Mouse (Mus musculus) intestine, embryonic 16.5 days (tissue): ENCODE data around the gene Hnrnpdl. TPM values are rescaled to one million over a fixed set of nuclear protein-coding genes. Genes with fewer than 3 reads are reported as not detected.
A peak's percentile ranks its signal among the peaks of the same experiment; 100 is the strongest.

Experiments used
- ATAC-seq: fragments of 200-750 bp; cut with Nextera tagmentation; 2 replicates; pipeline ENCODE4 v1.8.0; 2017; ENCODE audit warnings: moderate TSS enrichment, moderate library complexity
- H3K27ac ChIP-seq: fragments of 300-500 bp; sonication (generic); 2 replicates; pipeline ENCODE4 v1.5.1; 2014; ENCODE audit warnings: mild to moderate bottlenecking, low read length
- H3K27me3 ChIP-seq: fragments of 300-500 bp; sonication (generic); replicated peaks from 2 replicates; pipeline ENCODE4 v1.6.1; 2014; ENCODE audit warnings: low read length, control low read depth, mixed read lengths; ENCODE audit not compliant: control insufficient read depth, insufficient read depth
- H3K36me3 ChIP-seq: fragments of 300-500 bp; sonication (generic); 2 replicates; pipeline ENCODE4 v1.6.1; 2014; ENCODE audit warnings: low read length, control low read depth; ENCODE audit not compliant: control insufficient read depth, insufficient read depth
- H3K4me1 ChIP-seq: fragments of 300-500 bp; sonication (generic); 2 replicates; pipeline ENCODE4 v1.6.1; 2014; ENCODE audit warnings: low read length, control low read depth, mixed read lengths; ENCODE audit not compliant: control insufficient read depth, insufficient read depth
- H3K4me2 ChIP-seq: fragments of 300-500 bp; sonication (generic); 2 replicates; pipeline ENCODE4 v1.6.1; 2014; ENCODE audit warnings: low read depth, low read length, control low read depth
- H3K4me3 ChIP-seq: fragments of 300-500 bp; sonication (generic); 2 replicates; pipeline ENCODE4 v1.5.1; 2014; ENCODE audit warnings: mild to moderate bottlenecking, low read length
- H3K9ac ChIP-seq: fragments of 300-500 bp; sonication (generic); 2 replicates; pipeline ENCODE4 v1.6.1; 2014; ENCODE audit warnings: low read depth, low read length
- H3K9me3 ChIP-seq: fragments of 300-500 bp; sonication (generic); 2 replicates; pipeline ENCODE4 v1.6.1; 2016; ENCODE audit warnings: low read length, control low read depth; ENCODE audit not compliant: control insufficient read depth
- WGBS: fragments of 180-500 bp; shearing (Covaris S2); extraction: QIAGEN DNeasy Blood & Tissue Kit; methylation state at CpG from one replicate; pipeline ENCODE4 v1.1.7; 2014; 5-methylcytosine and 5-hydroxymethylcytosine counted together
- polyA plus RNA-seq: library from polyadenylated mRNA; unstranded; fragments of >200 nt; fragmentation: Nextera tagmentation; extraction: Ambion mirVana; gene quantifications from 2 replicates; pipeline ENCODE4 v1.2.1, GENCODE M21; 2015

Gene Hnrnpdl
- polyA plus RNA-seq, 1 experiment from 2014 or later, result 102 TPM

DNA sequence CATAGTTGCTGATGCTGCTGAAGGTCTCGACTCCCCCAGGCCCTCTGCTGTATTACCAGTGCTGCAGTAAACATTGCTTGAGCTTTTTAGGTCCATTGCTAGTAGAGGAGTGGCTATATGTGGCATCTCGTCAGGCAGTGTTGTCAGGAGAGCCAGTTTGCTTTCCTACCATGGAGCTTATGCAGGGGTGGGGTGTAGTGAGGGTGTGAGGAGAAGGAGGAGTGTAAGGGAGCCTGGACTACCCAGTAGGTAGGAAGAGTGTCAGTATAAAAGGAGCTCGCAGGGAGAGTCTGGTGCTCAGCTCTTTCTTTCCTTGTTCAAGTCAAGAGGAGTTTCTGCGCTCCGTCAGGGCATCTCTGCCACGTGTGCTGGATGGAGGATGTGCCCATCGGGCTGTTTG, 13.3 kb upstream of the Hnrnpdl start:
- Histone ChIP-seq H3K4me2 (no peak overlapping the region), H3K4me3 (no peak overlapping the region), H3K9me3 (no peaks in the 10 kb centered on the region), H3K4me1 (peaks cover 17% of the 10 kb centered on the region), H3K9ac (no peak overlapping the region), H3K27me3 (no peaks in the 10 kb centered on the region), H3K36me3 (no peaks in the 10 kb centered on the region), H3K27ac (no peak overlapping the region)
- 86% methylated on average over 7 of the region's 7 CpGs for WGBS
- ATAC-seq, result no peak

DNA sequence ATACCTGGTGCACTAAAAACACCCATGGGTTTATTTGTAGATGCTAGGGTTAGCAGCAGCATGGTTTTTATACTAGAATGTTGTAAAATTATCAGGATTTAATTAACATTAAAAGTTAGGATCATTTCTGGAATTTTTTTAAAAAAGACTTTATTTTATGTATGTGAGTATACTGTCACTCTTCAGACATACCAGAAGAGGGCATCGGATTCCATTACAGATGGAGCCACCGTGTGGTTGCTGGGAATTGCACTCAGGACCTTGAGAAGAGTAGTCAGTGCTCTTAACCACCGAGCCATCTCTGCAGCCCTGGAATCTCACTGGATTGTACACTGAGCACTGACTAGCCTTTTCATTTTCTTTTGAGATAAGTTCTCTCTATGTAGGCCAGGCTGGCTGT, 10.4 kb upstream of the Hnrnpdl start:
- Histone ChIP-seq H3K9ac (no peak overlapping the region), H3K4me1 (peaks cover 17% of the 10 kb centered on the region), H3K36me3 (no peaks in the 10 kb centered on the region), H3K4me2 (no peak overlapping the region), H3K9me3 (no peaks in the 10 kb centered on the region), H3K4me3 (no peak overlapping the region), H3K27ac (no peak overlapping the region), H3K27me3 (no peaks in the 10 kb centered on the region)
- 93% methylated on average over 3 of the region's 3 CpGs for WGBS
- ATAC-seq, result no peak

DNA sequence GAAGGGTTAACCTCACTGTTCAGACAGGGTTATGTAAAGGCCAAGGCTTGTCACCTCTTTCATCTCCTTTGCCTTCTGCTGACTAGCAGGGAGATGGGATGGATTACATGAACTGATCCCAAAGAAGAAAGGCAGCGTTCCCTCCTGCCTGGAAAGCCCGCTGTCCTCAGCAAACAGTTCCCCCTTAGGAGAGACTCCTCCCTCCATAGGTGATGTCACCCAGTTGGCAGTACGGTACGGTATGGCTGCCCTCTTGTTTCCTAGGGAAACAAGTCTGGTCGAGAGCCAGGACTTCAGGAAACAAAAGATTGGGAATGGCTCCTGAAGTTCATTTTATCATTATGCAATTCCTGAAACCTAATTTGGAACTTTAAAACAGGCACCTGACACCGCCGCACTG, 8.4 kb upstream of the Hnrnpdl start:
- Histone ChIP-seq H3K27ac (no peak overlapping the region), H3K36me3 (no peaks in the 10 kb centered on the region), H3K4me2 (no peak overlapping the region), H3K27me3 (no peaks in the 10 kb centered on the region), H3K4me3 (no peak overlapping the region), H3K9ac (no peak overlapping the region), H3K4me1 (peaks cover 29% of the 10 kb centered on the region), H3K9me3 (no peaks in the 10 kb centered on the region)
- no peak for ATAC-seq
- WGBS, result 46% methylated on average over 7 of the region's 7 CpGs

DNA sequence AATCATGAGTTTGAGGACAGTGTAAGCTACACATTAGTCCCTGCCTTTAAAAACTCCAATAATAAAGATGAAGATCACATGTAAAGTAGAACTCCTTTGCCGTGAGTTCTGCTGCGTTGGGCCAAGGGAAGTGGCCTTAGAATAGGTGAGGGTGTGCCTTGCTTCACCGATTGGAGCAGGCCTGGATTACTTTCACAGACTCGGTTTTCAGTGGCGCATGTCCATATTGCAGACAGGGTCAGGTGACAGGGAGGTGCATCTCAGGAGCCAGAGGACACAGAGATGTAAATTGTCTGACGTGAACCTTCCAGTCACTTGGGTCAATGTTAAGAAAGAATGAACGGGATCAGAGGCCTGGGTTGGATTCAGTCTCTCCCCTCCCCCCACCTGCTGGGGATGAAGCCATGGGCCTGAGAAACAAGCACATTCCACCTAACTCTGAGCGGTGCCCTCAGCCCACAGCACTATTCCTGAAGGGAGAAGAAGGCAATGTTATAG, 7.7 kb upstream of the Hnrnpdl start:
- H3K4me3 ChIP-seq, result no peak overlapping the region
- H3K9me3 ChIP-seq, result no peaks in the 10 kb centered on the region
- no peaks in the 10 kb centered on the region for H3K36me3 ChIP-seq
- 60% methylated on average over 8 of the region's 8 CpGs for WGBS
- H3K4me2 ChIP-seq, result no peak overlapping the region
- H3K27ac ChIP-seq, result no peak overlapping the region
- H3K4me1 ChIP-seq, result peaks cover 29% of the 10 kb centered on the region
- no peaks in the 10 kb centered on the region for H3K27me3 ChIP-seq
- ATAC-seq, result no peak
- H3K9ac ChIP-seq, result no peak overlapping the region

DNA sequence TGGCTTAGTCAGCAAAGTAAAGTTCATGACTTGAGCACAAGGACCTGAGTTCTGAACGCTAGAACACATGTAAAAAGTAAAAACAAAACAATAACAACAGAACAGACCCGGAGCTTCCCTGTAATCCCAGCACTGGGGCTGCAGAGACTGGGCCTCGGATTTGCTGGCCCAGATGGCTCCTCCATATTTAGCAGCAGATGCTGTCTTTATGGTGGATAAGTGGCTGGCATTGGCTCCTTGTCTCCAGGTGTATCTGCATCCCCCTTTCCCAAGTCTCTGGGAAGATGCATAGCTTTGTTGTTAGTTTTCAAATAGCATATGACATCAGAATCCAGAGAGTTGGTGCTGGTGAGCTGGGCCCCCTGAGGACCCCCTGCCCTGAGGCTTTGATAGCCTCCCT, 6.6 kb upstream of the Hnrnpdl start:
- no peaks in the 10 kb centered on the region for H3K27me3 ChIP-seq
- H3K4me3 ChIP-seq, result no peak overlapping the region
- no peak for ATAC-seq

DNA sequence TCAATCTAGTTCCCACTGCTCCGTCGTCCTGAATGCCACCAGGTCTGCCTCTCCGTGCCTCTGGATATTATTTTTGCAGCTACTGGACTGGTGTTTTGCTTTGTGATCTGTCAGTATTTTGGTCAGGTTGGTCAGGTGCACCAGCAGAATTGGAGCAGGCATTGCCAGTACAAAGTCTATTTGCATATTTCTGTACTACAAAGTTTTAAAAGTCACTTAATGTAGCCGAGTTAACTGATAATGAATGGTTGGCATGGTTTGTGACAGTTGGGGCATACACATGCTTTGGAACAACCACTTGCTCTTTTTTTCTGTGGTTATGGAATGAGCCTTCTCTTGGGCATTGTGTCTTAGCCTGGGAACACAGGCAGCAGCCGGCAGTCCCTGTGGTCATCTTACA, 5.2 kb upstream of the Hnrnpdl start:
- H3K36me3 ChIP-seq, result no peaks in the 10 kb centered on the region
- no peaks in the 10 kb centered on the region for H3K27me3 ChIP-seq
- no peak overlapping the region for H3K4me3 ChIP-seq
- H3K4me2 ChIP-seq, result no peak overlapping the region
- WGBS, result 73% methylated on average over 5 of the region's 5 CpGs
- H3K9ac ChIP-seq, result no peak overlapping the region
- H3K27ac ChIP-seq, result no peak overlapping the region
- H3K4me1 ChIP-seq, result peaks cover 35% of the 10 kb centered on the region
- no peak for ATAC-seq
- no peaks in the 10 kb centered on the region for H3K9me3 ChIP-seq

More for the DNA sequence above, 6.6 kb upstream of the Hnrnpdl start:
- no peak overlapping the region for H3K27ac ChIP-seq
- H3K4me2 ChIP-seq, result no peak overlapping the region
- H3K36me3 ChIP-seq, result no peaks in the 10 kb centered on the region
- 79% methylated on average over 3 of the region's 3 CpGs for WGBS
- no peaks in the 10 kb centered on the region for H3K9me3 ChIP-seq
- H3K4me1 ChIP-seq, result peaks cover 35% of the 10 kb centered on the region
- no peak overlapping the region for H3K9ac ChIP-seq

DNA sequence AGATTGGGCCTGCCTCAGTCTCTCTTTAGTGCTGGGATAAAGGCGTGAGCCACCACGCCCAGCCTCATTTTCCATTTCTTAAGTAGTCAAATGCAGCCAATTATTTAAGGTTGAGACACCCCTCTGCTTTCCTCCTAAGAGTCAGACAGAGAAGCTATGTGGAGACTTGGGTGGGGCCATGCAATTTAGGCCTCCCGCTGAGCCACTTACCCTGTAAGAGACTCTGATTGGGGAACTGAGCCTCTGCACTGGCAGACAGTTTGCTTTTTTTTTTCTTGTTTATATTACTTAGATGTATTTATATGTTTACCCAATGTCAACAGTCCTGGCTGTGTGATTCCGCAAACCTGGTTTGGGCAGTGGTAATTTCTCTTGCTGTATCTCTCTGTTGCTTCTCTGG, 4.6 kb upstream of the Hnrnpdl start:
- peak overlapping the region; percentile 49; the same call in 1 of the 2 replicates for H3K27ac ChIP-seq
- no peak for ATAC-seq
- H3K4me2 ChIP-seq, result no peak overlapping the region
- no peak overlapping the region for H3K4me3 ChIP-seq
- peaks cover 32% of the 10 kb centered on the region for H3K4me1 ChIP-seq
- no peak overlapping the region for H3K9ac ChIP-seq
- H3K9me3 ChIP-seq, result no peaks in the 10 kb centered on the region
- H3K27me3 ChIP-seq, result no peaks in the 10 kb centered on the region
- 69% methylated on average over 4 of the region's 4 CpGs for WGBS
- no peaks in the 10 kb centered on the region for H3K36me3 ChIP-seq

DNA sequence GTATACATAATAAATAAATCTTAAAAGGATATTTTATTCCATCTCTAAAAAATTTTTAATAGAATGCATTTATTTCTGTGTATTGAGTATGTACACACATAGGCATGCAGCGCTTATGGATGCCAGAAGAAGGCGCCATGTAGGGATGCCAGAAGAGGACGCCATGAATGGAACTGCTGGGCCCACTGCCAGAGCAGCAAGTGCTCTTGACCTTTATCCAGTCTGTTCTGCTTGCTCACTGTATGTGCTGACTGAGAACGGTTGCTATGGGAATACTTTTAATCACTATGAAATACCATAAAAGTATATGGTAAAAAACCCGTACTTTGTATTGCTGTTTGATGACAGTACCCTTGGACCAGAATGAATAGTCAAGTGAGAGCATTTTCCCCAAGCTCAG, 3.9 kb upstream of the Hnrnpdl start:
- Histone ChIP-seq H3K9me3 (no peaks in the 10 kb centered on the region), H3K4me3 (no peak overlapping the region), H3K4me2 (no peak overlapping the region), H3K4me1 (peaks cover 28% of the 10 kb centered on the region), H3K27me3 (no peaks in the 10 kb centered on the region), H3K27ac (peak overlapping the region; percentile 49; the same call in 1 of the 2 replicates), H3K9ac (no peak overlapping the region), H3K36me3 (no peaks in the 10 kb centered on the region)
- WGBS, result 62% methylated on average over 5 of the region's 5 CpGs
- ATAC-seq, result peak; percentile 8; the same call in 1 of the 2 replicates

DNA sequence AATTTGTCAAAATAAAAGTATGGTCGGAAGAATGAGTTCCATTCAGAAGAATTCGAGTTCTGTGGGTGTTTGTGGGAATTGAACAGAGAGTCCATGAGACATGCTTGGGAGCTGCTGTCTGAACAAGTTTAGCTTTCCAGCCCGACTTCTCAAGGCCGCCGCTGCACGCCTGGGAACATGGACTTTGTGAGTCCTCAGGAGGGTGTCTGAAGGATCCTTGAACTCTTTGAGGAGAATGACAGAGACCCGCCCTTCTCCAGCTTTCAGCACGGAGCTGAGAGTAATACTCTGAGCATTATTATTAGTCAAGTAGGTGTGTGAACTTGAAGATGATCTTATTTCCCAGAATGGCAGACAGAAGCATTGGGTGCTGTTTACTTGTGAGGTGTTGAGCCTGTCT, 3.0 kb upstream of the Hnrnpdl start:
- Histone ChIP-seq H3K27me3 (no peaks in the 10 kb centered on the region), H3K9ac (no peak overlapping the region), H3K4me1 (peaks cover 24% of the 10 kb centered on the region), H3K9me3 (no peaks in the 10 kb centered on the region), H3K4me2 (no peak overlapping the region), H3K4me3 (no peak overlapping the region), H3K36me3 (0 out of 2 replicates have a peak, but pooled peaks cover 2% of the 10 kb centered on the region), H3K27ac (peak overlapping the region; percentile 26; the same call in 1 of the 2 replicates)
- WGBS, result 77% methylated on average over 8 of the region's 8 CpGs
- no peak for ATAC-seq

DNA sequence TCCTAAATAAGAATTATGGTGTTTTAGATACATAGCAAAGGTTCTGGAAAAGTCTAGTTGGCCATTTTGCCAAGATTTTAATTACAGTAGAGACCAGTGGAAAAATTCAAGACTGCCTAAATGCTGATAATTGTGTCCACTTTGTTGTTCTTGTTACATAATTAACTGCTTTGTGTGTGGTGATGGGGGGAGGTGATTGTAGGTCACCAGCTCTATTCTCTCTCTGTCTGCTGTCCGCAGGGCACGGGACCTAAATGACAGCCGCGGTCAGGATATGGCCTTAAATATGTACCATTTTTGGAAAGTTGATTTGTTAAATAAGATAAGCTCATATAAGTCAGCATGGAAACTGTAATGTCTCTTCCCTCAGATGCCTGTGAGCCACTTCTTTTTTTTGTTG, 1.8 kb upstream of the Hnrnpdl start:
- Histone ChIP-seq H3K9me3 (no peaks in the 10 kb centered on the region), H3K9ac (no peak overlapping the region), H3K27ac (no peak overlapping the region), H3K4me3 (no peak overlapping the region), H3K4me2 (no peak overlapping the region; the same call in 1 of the 2 replicates), H3K4me1 (peaks cover 30% of the 10 kb centered on the region), H3K27me3 (no peaks in the 10 kb centered on the region), H3K36me3 (0 out of 2 replicates have a peak, but pooled peaks cover 3% of the 10 kb centered on the region)
- no peak for ATAC-seq
- 92% methylated on average over 4 of the region's 4 CpGs for WGBS
